Mouse (Mus musculus) heart, embryonic 15.5 days (tissue): Measurements from ENCODE around the gene Xrcc4. TPM values are rescaled to one million over a fixed set of nuclear protein-coding genes. Genes with fewer than 3 reads are reported as not detected.

ENCODE experiments used
- ATAC-seq: fragments of 200-750 bp; cut with Nextera tagmentation; replicated peaks from 2 replicates; pipeline ENCODE4 v1.8.0; 2017; ENCODE audit warnings: low read depth, moderate TSS enrichment; ENCODE audit not compliant: insufficient number of reproducible peaks, insufficient read depth, low FRiP score
- H3K27ac ChIP-seq: fragments of 300-500 bp; sonication (generic); 2 replicates; pipeline ENCODE4 v1.5.1; 2015; ENCODE audit warnings: mild to moderate bottlenecking, inconsistent platforms
- H3K27me3 ChIP-seq: fragments of 300-500 bp; sonication (generic); 2 replicates; pipeline ENCODE4 v1.6.1; 2015; ENCODE audit warnings: inconsistent platforms
- H3K36me3 ChIP-seq: fragments of 300-500 bp; sonication (generic); 2 replicates; pipeline ENCODE4 v1.6.1; 2015; ENCODE audit warnings: mild to moderate bottlenecking, inconsistent platforms
- H3K4me1 ChIP-seq: fragments of 300-500 bp; sonication (generic); replicated peaks from 2 replicates; pipeline ENCODE4 v1.6.1; 2015; ENCODE audit warnings: inconsistent platforms
- H3K4me2 ChIP-seq: fragments of 300-500 bp; sonication (generic); 2 replicates; pipeline ENCODE4 v1.6.1; 2015; ENCODE audit warnings: inconsistent platforms, mild to moderate bottlenecking, moderate library complexity
- H3K4me3 ChIP-seq: fragments of 300-500 bp; sonication (generic); 2 replicates; pipeline ENCODE4 v1.5.1; 2015; ENCODE audit warnings: mild to moderate bottlenecking, inconsistent platforms
- H3K9ac ChIP-seq: fragments of 300-500 bp; sonication (generic); 2 replicates; pipeline ENCODE4 v1.6.1; 2015; ENCODE audit warnings: mild to moderate bottlenecking, inconsistent platforms
- H3K9me3 ChIP-seq: fragments of 300-500 bp; sonication (generic); replicated peaks from 2 replicates; pipeline ENCODE4 v1.6.1; 2016; ENCODE audit warnings: inconsistent platforms
- WGBS: fragments of 180-500 bp; shearing (Covaris S2); methylation state at CpG from one replicate; pipeline ENCODE4 v1.1.7; 2015; ENCODE audit warnings: mixed read lengths; 5-methylcytosine and 5-hydroxymethylcytosine counted together
- polyA plus RNA-seq: library from polyadenylated mRNA; unstranded; fragments of >200 nt; fragmentation: Nextera tagmentation; extraction: Ambion mirVana; gene quantifications from 2 replicates; pipeline ENCODE4 v1.2.1, GENCODE M21; 2015

The Xrcc4 gene
- polyA plus RNA-seq, 1 experiment from 2014 or later, result 19.4 TPM

GRCm38 (mm10) chr13:89944354-89944753 is 145.1 kb downstream of the Xrcc4 start:
- WGBS, result 62% methylated on average over 2 of the region's 2 CpGs
- Histone ChIP-seq H3K9ac (no peak overlapping the region), H3K27me3 (no peaks in the 10 kb centered on the region), H3K4me1 (no peaks in the 10 kb centered on the region), H3K4me3 (no peak overlapping the region), H3K36me3 (no peaks in the 10 kb centered on the region), H3K9me3 (no peaks in the 10 kb centered on the region), H3K27ac (no peak overlapping the region), H3K4me2 (no peak overlapping the region)
- ATAC-seq, result no peak

GRCm38 (mm10) chr13:89929477-89929876 is 159.9 kb downstream of the Xrcc4 start:
- WGBS, result 30% methylated on average over 3 of the region's 3 CpGs
- H3K27ac ChIP-seq, result no peak overlapping the region
- no peak overlapping the region for H3K9ac ChIP-seq
- no peaks in the 10 kb centered on the region for H3K4me1 ChIP-seq
- no peak overlapping the region for H3K4me2 ChIP-seq
- no peaks in the 10 kb centered on the region for H3K27me3 ChIP-seq
- H3K36me3 ChIP-seq, result no peaks in the 10 kb centered on the region
- no peak for ATAC-seq
- no peaks in the 10 kb centered on the region for H3K9me3 ChIP-seq
- H3K4me3 ChIP-seq, result no peak overlapping the region

- 92% methylated on average over 3 of the region's 3 CpGs for WGBS
These were observed 170.5 kb downstream of the Xrcc4 start for GRCm38 (mm10) chr13:89918814-89919481.

GRCm38 (mm10) chr13:89914332-89914731 is 175.1 kb downstream of the Xrcc4 start:
- Histone ChIP-seq H3K27ac (no peak overlapping the region), H3K27me3 (no peaks in the 10 kb centered on the region), H3K4me3 (no peak overlapping the region), H3K4me2 (no peak overlapping the region), H3K4me1 (no peaks in the 10 kb centered on the region), H3K36me3 (no peaks in the 10 kb centered on the region), H3K9ac (no peak overlapping the region), H3K9me3 (no peaks in the 10 kb centered on the region)
- ATAC-seq, result no peak
- WGBS, result 82% methylated on average over 5 of the region's 5 CpGs

More at GRCm38 (mm10) chr13:89918814-89919481, 170.5 kb downstream of the Xrcc4 start:
- no peaks in the 10 kb centered on the region for H3K4me1 ChIP-seq
- H3K36me3 ChIP-seq, result no peaks in the 10 kb centered on the region
- no peaks in the 10 kb centered on the region for H3K9me3 ChIP-seq
- H3K27ac ChIP-seq, result no peak overlapping the region
- H3K9ac ChIP-seq, result no peak overlapping the region
- ATAC-seq, result no peak
- no peaks in the 10 kb centered on the region for H3K27me3 ChIP-seq
- no peak overlapping the region for H3K4me3 ChIP-seq
- no peak overlapping the region for H3K4me2 ChIP-seq

DNA sequence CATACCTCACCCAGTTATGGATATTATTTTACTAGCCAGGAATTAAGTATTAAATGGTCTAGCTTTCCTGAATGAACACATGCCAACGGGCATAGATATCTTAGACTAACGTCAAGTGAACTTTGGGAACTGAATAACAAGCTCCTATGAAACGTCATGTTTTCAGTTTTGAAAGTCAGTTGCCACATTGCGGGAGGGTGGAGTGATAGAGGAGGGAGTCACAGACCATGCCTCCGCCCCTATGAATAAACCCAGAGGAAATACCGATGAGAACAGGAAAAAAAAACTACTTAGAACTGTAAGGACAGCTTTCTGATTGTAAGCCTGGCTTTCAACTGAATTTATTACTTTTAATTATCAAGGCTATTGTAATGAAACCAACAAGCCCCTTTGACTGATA is 175.5 kb downstream of the Xrcc4 start:
- Histone ChIP-seq H3K4me2 (no peak overlapping the region), H3K4me3 (no peak overlapping the region), H3K27me3 (no peaks in the 10 kb centered on the region), H3K27ac (no peak overlapping the region), H3K9ac (no peak overlapping the region), H3K36me3 (no peaks in the 10 kb centered on the region), H3K4me1 (no peaks in the 10 kb centered on the region), H3K9me3 (no peaks in the 10 kb centered on the region)
- no peak for ATAC-seq
- 82% methylated on average over 6 of the region's 6 CpGs for WGBS

- H3K4me2 ChIP-seq, result no peak overlapping the region
- H3K27ac ChIP-seq, result no peak overlapping the region
- no peak overlapping the region for H3K4me3 ChIP-seq
- no peak for ATAC-seq
- H3K36me3 ChIP-seq, result no peaks in the 10 kb centered on the region
- no peaks in the 10 kb centered on the region for H3K27me3 ChIP-seq
- H3K9ac ChIP-seq, result no peak overlapping the region
- H3K4me1 ChIP-seq, result no peaks in the 10 kb centered on the region
- WGBS, result 42% methylated on average over 2 of the region's 2 CpGs
- H3K9me3 ChIP-seq, result no peaks in the 10 kb centered on the region
These were observed 183.3 kb downstream of the Xrcc4 start for GRCm38 (mm10) chr13:89906120-89906519.

GRCm38 (mm10) chr13:89899066-89899465 is 190.3 kb downstream of the Xrcc4 start:
- ATAC-seq, result no peak

GRCm38 (mm10) chr13:89892140-89892539 is 197.3 kb downstream of the Xrcc4 start:
- H3K4me3 ChIP-seq, result no peak overlapping the region
- no peaks in the 10 kb centered on the region for H3K36me3 ChIP-seq
- no peak overlapping the region for H3K27ac ChIP-seq
- 85% methylated on average over 4 of the region's 4 CpGs for WGBS
- no peaks in the 10 kb centered on the region for H3K9me3 ChIP-seq
- H3K27me3 ChIP-seq, result no peaks in the 10 kb centered on the region
- no peak overlapping the region for H3K4me2 ChIP-seq
- no peaks in the 10 kb centered on the region for H3K4me1 ChIP-seq
- no peak overlapping the region for H3K9ac ChIP-seq
- no peak for ATAC-seq

More at GRCm38 (mm10) chr13:89899066-89899465, 190.3 kb downstream of the Xrcc4 start:
- Histone ChIP-seq H3K27ac (no peak overlapping the region), H3K4me3 (no peak overlapping the region), H3K9ac (no peak overlapping the region), H3K4me2 (no peak overlapping the region), H3K4me1 (no peaks in the 10 kb centered on the region), H3K9me3 (no peaks in the 10 kb centered on the region), H3K36me3 (no peaks in the 10 kb centered on the region), H3K27me3 (no peaks in the 10 kb centered on the region)
- 85% methylated on average over 4 of the region's 4 CpGs for WGBS

DNA sequence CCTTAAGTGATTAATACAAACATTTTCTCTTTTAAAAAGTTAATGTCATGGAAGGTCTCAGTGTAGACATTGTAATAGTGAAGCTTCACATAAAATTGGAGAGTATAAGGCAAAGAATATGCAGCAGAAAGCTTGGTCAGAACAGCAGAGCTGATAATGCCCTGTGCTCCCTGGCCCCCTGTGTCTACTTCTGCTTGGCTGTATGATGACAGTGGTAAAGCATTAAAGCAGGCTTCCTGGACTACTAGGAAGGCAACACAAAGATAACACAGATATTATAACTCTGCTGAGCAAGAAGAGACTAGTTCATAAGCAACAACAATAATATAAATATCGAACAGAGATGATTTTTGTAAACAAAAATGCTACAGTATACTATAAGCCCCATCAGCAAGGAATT is 199.2 kb downstream of the Xrcc4 start:
- ATAC-seq, result no peak
- Histone ChIP-seq H3K27me3 (no peaks in the 10 kb centered on the region), H3K9me3 (no peaks in the 10 kb centered on the region), H3K4me2 (no peak overlapping the region), H3K4me1 (no peaks in the 10 kb centered on the region), H3K27ac (no peak overlapping the region), H3K36me3 (no peaks in the 10 kb centered on the region), H3K4me3 (no peak overlapping the region), H3K9ac (no peak overlapping the region)
- 92% methylated on average over 1 of the region's 1 CpGs for WGBS

DNA sequence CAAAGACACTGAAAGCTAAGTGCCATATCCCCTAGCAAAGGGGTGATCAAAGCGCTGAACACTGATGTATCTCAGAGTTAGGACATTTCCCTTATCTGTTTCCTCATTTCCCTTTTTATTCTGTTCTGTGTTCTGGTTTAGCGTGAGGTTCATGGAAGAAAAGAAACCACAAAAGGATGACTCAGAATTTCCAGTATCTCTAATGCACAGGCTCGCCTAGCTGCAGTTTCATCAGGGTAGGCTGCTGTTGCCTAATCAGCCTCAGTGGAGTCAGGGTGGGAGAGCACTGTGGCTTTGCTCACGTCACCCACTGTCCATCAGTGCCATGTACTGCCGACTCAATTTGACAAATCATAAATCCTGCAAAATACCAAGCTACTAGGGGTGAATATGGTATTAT is 200.3 kb downstream of the Xrcc4 start:
- no peaks in the 10 kb centered on the region for H3K9me3 ChIP-seq
- H3K4me3 ChIP-seq, result no peak overlapping the region
- no peaks in the 10 kb centered on the region for H3K36me3 ChIP-seq
- no peaks in the 10 kb centered on the region for H3K4me1 ChIP-seq
- H3K27me3 ChIP-seq, result no peaks in the 10 kb centered on the region
- H3K9ac ChIP-seq, result no peak overlapping the region
- 40% methylated on average over 5 of the region's 5 CpGs for WGBS
- H3K4me2 ChIP-seq, result no peak overlapping the region
- no peak for ATAC-seq
- no peak overlapping the region for H3K27ac ChIP-seq

DNA sequence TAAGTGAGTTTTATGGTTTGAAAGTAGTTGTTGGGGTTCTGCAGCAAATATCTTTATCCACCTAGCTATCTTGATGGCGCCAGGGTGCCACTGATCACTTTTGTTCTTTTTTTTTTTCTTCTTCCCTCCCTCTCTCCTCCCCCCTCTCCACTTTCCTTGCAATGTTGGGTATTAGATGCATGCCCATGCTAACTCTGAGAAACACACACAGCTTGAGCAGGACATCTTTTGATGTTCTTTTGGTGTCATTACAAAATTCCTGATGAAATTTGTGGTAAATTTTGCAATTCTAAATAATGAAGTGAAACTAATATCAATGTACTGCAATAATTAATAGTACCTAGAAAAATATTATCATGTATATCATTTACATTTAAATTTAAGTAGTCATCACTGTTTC is 205.9 kb downstream of the Xrcc4 start:
- Histone ChIP-seq H3K9me3 (no peaks in the 10 kb centered on the region), H3K9ac (no peak overlapping the region), H3K27me3 (no peaks in the 10 kb centered on the region), H3K36me3 (no peaks in the 10 kb centered on the region), H3K27ac (no peak overlapping the region), H3K4me3 (no peak overlapping the region), H3K4me1 (no peaks in the 10 kb centered on the region), H3K4me2 (no peak overlapping the region)
- ATAC-seq, result no peak
- 93% methylated on average over 1 of the region's 1 CpGs for WGBS

- Histone ChIP-seq H3K27ac (no peak overlapping the region), H3K9me3 (no peaks in the 10 kb centered on the region), H3K4me1 (no peaks in the 10 kb centered on the region), H3K9ac (no peak overlapping the region), H3K27me3 (no peaks in the 10 kb centered on the region), H3K4me2 (no peak overlapping the region), H3K36me3 (no peaks in the 10 kb centered on the region), H3K4me3 (no peak overlapping the region)
- no peak for ATAC-seq
- WGBS, result 45% methylated on average over 2 of the region's 2 CpGs
These were observed 208.1 kb downstream of the Xrcc4 start for GRCm38 (mm10) chr13:89881281-89881680.
